Mouse (Mus musculus) cerebellum, adult 2 months (tissue): ENCODE results near the gene AU040320.

Experiments used
- CTCF ChIP-seq: fragments of 200-500 bp; IDR thresholded peaks from 2 replicates; pipeline ENCODE4 v1.5.1; 2011; ENCODE audit warnings: low read depth, mild to moderate bottlenecking, control low read depth, low read length, moderate library complexity, borderline replicate concordance; ENCODE audit not compliant: insufficient read depth
- POLR2A ChIP-seq: fragments of 200-500 bp; IDR thresholded peaks from 2 replicates; pipeline ENCODE4 v1.6.1; 2011; ENCODE audit warnings: low read length, control low read depth, borderline replicate concordance; ENCODE audit not compliant: insufficient read depth

GRCm38 (mm10) chr4:126822891-126823882, 69.8 kb downstream of the AU040320 start:
- TF ChIP-seq POLR2A: no peak
- TF ChIP-seq CTCF: no peak
